Mouse (Mus musculus) gastrocnemius, postnatal 36 days (tissue): ENCODE data around the gene Bcl11b. TPM values are rescaled to one million over a fixed set of nuclear protein-coding genes. Genes with fewer than 3 reads are reported as not detected.
A peak's percentile ranks its signal among the peaks of the same experiment; 100 is the strongest.

Experiments
- DNase-seq, 2 experiments: peaks; one replicate each; pipeline ENCODE4 v3.0.0; 2022
- intact Hi-C: fragments of 180-260 bp; cut with DNase I; formaldehyde crosslinking; loops from one replicate; pipeline ENCODE4 v1.15.1; 2025
- total RNA-seq, 2 experiments: library from RNA; stranded (reverse); gene quantifications; 2 replicates each; pipeline ENCODE4 v1.2.3; 2021

Gene Bcl11b
- total RNA-seq, 2 experiments from 2014 or later: 1.3 TPM; not detected in 1

DNA sequence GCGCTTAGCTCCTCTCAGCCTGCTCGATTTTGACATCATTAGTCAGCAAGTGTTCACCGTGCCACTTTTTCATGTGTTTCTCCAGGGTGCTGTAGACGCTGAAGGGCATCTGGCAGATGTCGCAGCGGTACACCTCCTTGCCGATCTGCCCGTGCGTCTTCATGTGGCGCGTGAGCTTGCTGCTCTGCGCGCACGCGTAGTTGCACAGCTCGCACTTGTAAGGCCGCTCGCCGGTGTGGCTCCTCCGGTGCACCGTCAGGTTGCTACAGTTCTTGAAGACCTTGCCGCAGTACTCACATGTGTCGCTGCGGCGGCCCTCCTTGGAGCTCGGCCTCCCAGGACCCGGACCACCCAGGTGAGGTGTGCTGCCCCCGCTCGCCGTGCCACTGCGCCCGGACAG lies 88.0 kb downstream of the Bcl11b start:
- DNase-seq: no peak
- intact Hi-C loops: no loop called here

DNA sequence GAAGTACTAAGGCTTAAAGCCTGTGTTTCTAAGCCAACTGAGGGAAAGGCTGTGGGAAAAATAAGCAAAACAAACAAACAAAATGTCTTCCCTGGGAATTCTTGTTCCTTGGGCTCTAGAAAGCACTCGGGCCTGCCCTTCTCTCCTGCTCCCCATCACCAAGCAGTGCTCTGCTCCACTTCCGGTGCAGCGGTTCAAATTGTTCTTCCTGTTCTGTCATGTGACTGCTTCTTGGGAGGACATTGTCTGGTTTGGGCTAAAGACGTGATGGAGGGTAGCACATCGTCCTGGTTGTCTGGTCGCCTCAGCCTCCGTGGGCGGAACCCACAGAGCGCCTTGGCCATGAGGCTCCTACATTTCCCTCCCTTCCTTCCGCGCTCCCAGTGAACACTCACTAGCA lies 94.6 kb downstream of the Bcl11b start:
- intact Hi-C loops: no loop called here
- DNase-seq: no peak

DNA sequence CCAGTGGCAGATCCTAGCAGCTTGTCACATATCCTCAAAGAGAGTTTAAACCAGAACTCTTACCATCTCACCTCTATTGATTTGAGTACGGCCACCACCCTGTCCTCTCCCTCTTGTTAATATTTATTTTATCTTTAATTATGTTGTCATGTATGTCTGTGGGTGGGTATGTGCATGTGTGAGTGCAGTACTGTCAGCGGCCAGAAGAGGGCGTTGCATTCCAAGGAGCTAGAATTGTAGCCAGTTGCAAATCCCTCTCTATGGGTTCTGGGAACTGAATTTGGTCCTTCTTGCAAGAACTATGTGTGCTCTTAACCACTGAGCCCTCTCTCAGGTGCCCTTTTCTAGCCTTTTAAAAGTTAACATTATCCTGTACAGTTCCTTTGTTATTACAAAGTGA lies 98.1 kb downstream of the Bcl11b start:
- intact Hi-C loops: no loop called here

DNA sequence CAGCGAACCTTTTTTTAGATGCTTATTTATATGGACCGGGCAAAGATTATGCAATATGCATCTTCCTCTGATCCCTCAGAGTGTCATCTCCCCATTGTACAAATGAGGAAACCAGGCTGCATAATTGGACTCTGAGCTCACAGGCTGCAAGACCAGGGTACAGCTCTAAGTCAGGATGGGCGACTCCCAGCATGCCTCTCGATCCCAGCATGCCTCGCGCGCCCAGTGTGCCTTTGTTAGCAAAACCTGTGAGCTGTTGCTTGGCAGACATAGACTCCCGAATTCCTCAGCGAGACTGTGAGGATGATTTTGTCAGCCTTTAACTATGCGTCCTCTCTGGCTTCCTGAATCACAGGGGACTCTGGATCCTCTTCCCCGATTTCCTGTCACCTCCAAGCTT lies 98.9 kb downstream of the Bcl11b start:
- intact Hi-C loops: no loop called here

More for the DNA sequence above, 98.1 kb downstream of the Bcl11b start:
- no peak for DNase-seq

DNA sequence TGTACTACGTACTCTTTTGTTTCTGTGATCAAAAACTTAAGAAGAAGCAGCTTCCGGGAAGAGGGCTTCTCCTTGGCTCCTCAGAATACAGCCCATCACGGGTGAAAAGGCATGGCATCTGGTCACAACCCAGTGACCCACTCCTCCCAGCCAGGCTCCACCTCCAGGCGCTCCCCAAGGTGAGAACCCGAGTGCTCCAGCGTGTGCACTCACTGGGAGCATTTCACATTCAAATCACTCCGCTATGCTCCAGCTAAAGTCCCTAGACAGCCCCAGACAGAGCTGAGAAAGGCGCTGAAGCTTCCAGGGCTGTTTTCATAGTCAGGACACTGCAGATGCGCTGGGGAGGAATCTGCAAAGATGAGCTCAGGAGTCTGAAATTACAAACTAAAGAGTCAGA lies 99.5 kb downstream of the Bcl11b start:
- intact Hi-C loops: no loop called here
- no peak for DNase-seq

More for the DNA sequence above, 98.9 kb downstream of the Bcl11b start:
- no peak for DNase-seq

DNA sequence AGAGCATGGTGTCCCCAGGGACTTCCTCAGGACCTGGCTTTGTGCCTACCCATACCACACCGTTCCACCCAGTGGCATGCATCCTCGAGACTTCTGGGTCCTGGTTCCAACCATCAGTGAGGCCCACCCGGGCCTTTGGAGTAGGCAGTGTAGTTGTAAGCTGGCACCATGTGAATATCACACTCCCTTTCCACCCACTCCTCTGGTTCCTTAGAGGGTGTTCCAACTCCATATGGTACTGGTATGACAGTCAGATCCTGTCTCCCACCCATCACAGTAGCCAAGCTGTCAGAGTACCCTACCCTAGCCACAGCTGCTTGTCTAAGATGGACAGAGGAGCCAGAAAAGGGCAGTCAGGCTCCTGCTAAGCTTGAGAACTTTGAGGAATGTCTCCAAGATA lies 112.0 kb downstream of the Bcl11b start:
- no peak for DNase-seq
- intact Hi-C loops: no loop called here

DNA sequence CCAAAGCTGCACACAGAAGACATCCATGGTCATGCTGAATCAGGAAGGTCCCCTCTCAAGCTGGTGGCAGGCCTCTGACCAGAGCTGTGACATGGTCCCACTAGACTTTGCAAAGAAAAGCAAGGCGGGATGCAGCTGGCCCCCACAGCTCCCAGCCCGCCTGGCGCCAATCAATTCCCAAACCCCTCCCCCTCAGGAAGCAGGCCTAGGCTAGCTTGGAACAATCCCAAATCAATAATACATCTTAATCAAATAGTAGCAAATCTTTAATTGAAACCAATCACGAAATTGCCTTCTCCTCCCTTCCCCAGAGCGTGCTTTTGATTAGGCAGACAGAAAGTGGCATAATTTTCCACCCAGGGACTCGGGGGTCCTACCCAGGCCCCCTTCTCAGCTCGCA lies 113.1 kb downstream of the Bcl11b start:
- no peak for DNase-seq
- intact Hi-C loops: no loop called here

DNA sequence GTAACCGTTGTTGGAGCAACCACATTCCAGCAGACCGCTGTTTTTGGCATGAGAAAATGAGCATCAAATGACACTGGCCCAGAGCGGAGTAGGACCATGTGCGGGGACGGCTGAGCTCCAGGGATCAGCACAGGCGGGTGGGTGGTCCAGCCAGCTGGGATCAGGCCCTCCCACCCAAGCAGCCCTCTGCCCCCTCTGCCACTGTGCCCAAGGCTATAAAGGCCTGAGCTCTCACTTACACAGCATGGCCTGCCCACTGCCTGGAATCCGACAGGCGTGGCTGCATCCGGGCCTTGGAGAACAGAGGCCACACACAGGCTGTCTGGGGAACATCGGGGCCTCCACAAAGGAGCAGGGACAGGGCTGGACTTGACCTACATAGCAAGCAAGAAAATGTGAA lies 113.6 kb downstream of the Bcl11b start:
- intact Hi-C loops: no loop called here
- DNase-seq: peak in 1 of 2 experiments; percentile 12

DNA sequence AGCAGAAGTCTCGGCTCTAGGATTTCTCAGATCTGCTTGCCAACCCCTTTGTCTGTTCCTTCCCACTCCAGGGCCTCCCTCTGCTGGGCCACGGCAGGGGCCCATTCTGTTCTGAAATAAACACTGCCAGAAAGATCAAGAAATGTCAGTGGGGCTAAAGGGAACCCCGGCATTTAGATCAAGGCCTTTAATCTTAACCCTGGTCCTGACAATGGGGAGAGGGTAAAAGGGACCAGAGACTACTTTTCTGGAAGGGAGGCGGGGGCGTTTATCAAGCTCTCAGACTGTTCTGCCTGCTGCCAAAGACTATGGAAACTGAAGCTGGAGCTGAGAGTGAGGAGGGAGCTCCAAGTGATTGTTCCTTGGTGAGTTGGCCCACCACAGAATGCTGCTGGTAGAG lies 114.8 kb downstream of the Bcl11b start:
- DNase-seq: no peak
- intact Hi-C loops: no loop called here

DNA sequence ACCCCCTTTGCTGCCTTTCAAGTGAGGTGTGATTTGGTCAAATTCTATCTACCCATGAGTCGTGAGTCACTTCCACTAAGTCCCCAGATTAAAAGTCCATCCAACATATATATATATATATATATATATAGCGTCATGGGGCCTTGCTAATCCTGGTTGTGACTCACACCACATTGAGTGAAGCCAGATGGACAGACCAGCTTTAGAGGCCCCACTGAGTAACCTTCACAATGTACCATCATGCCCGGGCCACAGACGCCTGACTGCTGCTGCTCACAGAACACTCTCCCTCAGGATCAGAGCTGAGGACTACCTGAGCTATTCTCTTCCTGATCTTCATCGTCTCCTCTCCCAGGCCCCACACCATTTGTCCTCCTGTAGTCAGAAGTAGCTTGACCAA lies 115.4 kb downstream of the Bcl11b start:
- intact Hi-C loops: no loop called here
- DNase-seq: no peak

DNA sequence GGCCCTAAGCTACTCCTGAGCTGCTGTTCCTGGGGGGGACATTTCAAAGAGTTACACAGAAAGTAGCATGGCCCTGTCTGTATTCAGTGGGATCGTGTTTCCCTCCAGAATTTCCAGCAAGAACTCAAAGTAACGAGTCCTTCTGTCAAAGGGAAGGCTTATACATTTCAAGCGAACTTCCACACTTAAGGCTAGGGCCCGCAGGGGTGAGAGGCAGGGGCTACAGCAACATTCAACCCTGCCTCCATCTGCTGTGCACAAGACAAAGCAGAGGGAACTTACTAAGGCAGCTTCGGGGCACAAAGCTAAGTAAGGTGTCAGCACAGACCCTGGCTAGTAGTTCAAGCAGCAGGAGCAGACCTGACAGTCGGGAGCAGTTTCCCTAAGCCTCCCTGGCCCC lies 115.8 kb downstream of the Bcl11b start:
- intact Hi-C loops: no loop called here

DNA sequence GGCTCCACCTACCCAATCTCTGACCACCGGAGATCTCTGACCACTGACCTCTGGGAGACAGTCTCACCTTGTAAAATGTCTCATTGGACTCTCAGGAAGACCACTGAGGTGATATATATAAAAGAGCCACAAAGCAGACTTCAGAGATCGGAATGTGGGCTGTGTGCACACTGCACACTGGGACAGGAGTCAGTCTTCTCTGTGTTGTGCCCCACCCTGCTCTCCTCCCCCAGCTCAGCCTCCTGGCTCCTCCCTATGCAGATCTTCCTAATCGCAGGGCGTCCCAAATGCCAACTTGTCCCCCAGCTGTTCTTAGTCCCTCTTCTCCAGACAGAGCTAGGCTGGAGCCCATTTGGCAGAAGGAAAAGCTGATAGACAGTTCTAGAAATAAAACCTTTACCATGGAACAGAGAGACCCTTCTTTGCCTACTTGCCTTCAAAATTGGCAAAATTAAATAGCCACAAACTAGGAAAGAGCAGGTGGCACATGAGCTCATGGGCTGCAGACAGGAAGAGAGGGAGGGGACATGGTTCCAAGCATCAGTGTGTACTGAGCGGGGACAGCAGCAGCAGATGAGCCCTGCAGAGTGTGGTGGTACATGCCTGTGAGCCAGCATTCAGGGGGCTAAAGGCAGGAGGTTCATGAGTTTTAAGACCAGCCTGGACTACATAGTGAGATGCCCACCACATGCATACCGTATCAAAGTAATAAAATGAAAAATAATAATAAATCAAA lies 118.9 kb downstream of the Bcl11b start:
- intact Hi-C loops: no loop called here
- DNase-seq: no peak

More for the DNA sequence above, 115.8 kb downstream of the Bcl11b start:
- no peak for DNase-seq

DNA sequence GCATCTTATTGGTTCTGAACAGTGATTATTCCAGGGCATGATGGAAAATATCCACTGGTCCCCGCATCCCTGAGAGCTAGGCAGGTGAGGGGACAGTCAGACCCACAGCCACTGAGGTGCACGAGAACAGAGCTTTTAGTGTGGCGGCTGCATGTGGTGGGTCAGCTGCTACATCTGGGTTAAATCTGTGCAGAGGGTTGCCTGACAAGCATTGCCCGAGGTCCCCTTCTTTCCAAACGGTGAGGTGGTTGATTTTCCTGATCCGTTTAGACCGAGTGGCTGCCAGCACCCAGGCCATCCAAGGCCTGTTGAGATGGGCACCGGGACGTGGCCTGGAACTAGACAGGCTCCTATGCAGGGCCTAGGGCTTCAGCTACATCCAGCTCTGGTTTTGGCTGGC lies 121.7 kb downstream of the Bcl11b start:
- DNase-seq: no peak
- intact Hi-C loops: no loop called here

DNA sequence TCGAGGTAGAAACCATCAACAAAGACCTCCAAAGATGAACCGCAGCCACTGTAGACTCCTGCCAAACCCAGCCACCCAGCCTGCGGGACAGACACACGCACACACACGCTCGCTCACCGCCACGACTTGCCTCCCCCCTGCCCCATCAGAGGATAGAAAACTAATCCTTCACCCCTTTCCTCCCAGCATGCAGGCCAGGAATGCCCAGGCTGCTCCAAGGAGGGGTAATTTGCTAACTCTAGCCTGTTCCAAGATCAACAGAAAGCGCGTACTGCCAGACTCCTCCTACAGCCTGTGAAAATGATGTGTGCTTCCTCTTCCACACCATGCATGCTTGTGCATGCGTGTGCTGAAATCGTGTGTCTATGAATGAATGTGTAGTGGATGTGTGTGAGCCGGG lies 122.7 kb downstream of the Bcl11b start:
- no peak for DNase-seq
- intact Hi-C loops: no loop called here

DNA sequence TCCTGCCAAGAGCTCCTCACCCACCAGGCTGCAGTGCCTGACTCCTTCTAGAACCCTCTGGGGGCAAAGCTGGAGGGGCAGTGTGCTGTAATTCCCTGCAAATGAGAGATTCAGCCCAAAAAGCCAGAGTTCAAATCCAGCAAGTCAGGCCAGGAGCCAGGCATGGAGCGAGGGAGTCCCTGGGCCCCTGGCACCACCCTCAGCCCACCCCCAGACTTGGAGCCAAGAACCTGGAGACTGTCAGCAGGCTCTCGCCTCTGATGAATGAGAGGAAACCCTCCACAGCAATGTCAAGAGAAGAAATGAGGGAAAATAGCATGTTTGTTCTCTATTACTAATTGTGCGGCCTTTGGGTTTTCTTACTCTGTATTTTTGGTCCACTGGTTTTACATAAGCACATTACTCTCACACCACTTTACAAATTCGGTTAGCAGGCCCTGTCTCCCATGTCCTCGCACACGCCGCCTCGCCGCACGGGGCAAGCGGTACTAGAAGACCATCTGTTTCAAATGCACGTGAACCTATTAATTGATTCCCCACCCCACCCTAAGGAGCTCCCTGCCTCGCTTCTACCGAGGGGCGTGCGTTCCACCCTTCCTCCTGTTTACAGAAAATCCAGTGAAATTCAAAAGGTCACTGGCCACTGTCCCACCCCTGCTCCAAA lies 124.2 kb downstream of the Bcl11b start:
- no peak for DNase-seq
- intact Hi-C loops: no loop called here

DNA sequence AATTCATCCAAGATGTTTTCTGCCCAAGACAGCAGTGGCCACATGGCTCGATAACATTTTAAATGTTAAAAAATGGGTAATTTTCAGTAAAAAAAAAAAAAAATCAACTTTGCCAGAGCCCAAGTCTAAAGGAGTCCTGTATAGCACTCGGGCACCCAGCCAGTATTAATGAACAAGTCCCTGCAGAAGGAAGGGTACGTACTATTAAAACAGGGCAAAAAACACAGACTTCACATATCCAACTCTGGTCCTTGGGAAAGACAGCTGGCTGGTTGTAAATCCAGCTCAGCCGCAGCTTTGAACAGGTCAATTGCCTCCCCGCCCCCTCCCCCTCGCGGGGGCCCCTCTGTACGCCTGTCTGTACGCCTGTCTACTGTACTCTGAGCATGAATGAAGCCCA lies 127.2 kb downstream of the Bcl11b start:
- no peak for DNase-seq
- intact Hi-C loops: no loop called here

DNA sequence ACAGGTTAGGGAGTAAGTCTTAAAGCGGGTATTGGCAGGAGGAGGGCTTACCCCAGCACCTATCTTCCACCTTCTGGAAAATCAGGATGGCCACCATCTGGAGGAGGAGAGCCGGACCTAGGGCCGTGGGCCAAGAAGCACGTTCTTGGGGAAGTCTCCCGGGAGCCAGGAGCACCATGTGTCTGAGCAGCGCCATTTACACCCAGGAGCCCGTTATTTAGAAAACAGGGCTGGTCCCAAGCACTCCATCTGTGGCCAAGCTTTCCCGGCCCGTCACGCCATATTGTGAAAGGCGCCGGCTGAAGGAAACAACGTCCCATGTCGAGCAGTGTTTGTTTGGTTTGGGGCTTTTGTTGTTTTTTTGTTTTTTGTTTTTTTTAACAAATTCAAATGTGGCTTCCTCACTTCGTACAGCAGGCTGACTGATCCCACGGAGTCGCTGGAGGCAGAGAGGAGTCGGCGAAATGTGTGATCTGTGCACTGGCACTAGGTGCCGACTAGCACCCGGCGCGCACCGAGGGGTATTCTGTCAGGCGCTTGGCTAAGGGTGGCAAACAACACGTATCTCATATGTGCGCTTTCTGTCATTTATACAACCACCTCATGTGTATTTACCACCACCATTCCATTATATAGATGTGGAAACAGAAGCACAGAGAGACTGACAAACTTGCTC lies 128.8 kb downstream of the Bcl11b start:
- no peak for DNase-seq
- intact Hi-C loops: no loop called here

DNA sequence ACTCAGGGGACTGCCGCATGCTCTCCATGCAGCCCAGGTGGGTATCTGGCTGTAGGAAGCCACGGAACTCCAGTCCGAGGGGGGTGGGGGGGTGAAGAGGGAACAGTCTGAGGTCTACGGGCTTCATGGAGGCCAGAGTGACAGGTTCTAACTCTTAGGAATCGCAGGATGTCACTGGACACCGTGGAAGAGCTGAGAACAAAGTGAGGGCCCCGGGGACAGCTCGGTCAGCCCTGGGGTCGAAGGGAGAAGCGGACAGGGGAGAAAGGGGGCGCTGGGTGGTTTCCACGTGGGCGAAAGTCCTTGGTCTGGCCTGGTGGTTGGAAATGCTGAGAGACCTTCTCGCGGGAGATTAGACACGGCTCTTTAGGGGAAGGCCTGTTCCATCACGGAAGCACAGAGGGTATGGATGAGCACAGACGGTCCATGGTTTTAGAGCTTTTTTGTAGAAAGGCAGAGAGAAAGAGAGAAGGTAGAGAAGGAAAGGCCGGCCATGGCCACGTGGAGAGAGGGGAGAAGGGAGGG lies 133.8 kb downstream of the Bcl11b start:
- DNase-seq: no peak
- intact Hi-C loops: no loop called here

DNA sequence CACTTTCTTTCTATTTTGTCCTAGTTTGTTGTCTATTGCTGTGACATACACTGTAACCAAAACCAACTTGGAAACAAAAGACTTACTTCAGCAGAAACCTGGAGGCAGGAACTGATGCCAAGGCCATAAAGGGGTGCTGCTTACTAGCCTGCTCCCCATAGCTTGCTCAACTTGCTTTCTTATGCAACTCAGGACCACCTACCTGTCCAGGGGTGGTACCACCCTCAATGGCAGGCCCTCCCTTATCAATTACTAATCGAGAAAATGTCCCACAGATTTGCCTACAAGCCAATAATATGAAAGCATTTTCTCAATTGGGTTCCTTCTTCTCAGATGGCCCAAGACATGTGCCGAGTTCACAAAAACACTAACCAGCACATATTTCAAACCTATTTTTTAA lies 135.1 kb downstream of the Bcl11b start:
- intact Hi-C loops: no loop called here
- DNase-seq: no peak
